In the genomic region with DNA sequence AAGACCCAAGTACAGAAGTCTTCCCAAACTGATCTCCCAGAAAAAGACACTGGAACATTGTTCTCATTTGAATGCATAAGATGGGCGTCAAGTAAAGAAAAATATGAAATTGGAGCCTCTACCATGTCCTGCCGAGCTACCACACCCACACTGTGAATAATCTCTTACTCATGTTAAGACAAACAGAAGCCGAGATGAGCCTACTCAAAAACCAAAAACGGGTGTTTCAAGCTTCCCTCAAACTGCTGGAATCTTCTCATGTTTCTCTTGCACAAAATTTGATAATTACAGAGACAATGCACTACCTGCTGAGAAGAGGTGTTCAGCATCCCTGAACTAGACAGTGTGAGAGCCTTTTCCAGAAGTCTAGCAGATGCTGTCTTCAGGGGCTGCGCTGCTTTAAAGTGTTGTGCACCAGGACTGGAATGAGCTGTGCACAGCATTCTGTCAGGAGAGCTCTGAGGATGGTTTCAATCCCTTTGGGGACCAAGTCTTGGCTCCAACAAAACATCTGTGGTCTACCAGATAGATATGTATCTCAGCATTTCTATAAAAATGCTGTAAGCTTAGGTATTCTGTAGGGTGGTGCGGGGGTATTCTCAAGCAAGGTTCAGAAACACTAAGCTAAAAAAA, we compare ENCODE assay signal across 29 mouse cellular contexts.
DNase-seq lines count a peak whose midpoint lies in the region; ATAC-seq and TF ChIP-seq lines count a peak whose summit lies in the region.
"Had no signal": no experiment of that assay in that cellular context is flagged by ENCODE, and none has a peak within 500 bp of the region (broad histone marks: within the 10 kb centered on the region; RNA-seq: fewer than 3 reads in every experiment).

No protein-coding gene starts in this region.

- no peaks in the 10 kb centered on the region for H3K36me3 ChIP-seq in hindbrain, embryonic 16.5 days (ENCODE audit: control insufficient read depth, insufficient read depth, low read length)
- H3K36me3 ChIP-seq: forebrain, embryonic 15.5 days; heart, embryonic 13.5 days; hindbrain, embryonic 13.5 days; limb, embryonic 12.5 days; midbrain, embryonic 15.5 days; stomach, embryonic 15.5 days had no signal

- peaks cover 9% of the 10 kb centered on the region for H3K4me1 ChIP-seq in embryonic fibroblast, embryonic 13.5 days (ENCODE audit: control insufficient read depth, insufficient read depth, low read length)
- no peaks in the 10 kb centered on the region for H3K4me1 ChIP-seq in hindbrain, embryonic 16.5 days (ENCODE audit: control insufficient read depth, insufficient read depth, low read depth, low read length)
- H3K4me1 ChIP-seq: forebrain, embryonic 15.5 days; heart, embryonic 13.5 days; hindbrain, embryonic 13.5 days; limb, embryonic 12.5 days; midbrain, embryonic 15.5 days; stomach, embryonic 15.5 days had no signal

- 88% methylated on average over 6 of the region's 6 CpGs for whole genome bisulfite sequencing in hindbrain, embryonic 16.5 days

- peak; percentile 45 to 64 for DNase-seq in frontal cortex, adult 2 months (ENCODE audit: extremely low spot score in 1 of 2, low spot score in 1 of 2)
- no peak for DNase-seq in frontal cortex, postnatal 14 days (ENCODE audit: low spot score in 2 of 2)
- DNase-seq in left cerebral cortex, adult 11 months (ENCODE audit: low spot score) = peak; percentile 16
- DNase-seq in left cerebral cortex, postnatal 10 days (ENCODE audit: extremely low spot score in 1 of 2, low spot score in 2 of 2) = no peak
- DNase-seq in 3T3-L1 (ENCODE audit: low read depth, low spot score) = peak; percentile 73
- no peak for DNase-seq in gastrocnemius, adult 8-10 months (ENCODE audit: low spot score in 2 of 2)
- DNase-seq: adrenal gland, postnatal 10 days; B cell, adult 2 months; cerebellum, adult 2 months; cerebellum, postnatal 25 days; embryo, embryonic 11 days; gastrocnemius, postnatal 10 days; heart, adult 18-20 months; kidney, adult 8-10 months; kidney, postnatal 14 days; liver, postnatal 0 days; thymus, adult 18-20 months had no signal

- H3K9me3 ChIP-seq in hindbrain, embryonic 16.5 days (ENCODE audit: control insufficient read depth, low read length) = no peaks in the 10 kb centered on the region
- H3K9me3 ChIP-seq: forebrain, embryonic 15.5 days; heart, embryonic 13.5 days; hindbrain, embryonic 13.5 days; limb, embryonic 12.5 days; midbrain, embryonic 15.5 days; stomach, embryonic 15.5 days had no signal

- no peak for ATAC-seq in hindbrain, embryonic 16.5 days
- ATAC-seq: activated CD4-positive, CD25-positive, alpha-beta regulatory T cell, adult 4 months; forebrain, embryonic 15.5 days; liver, postnatal 0 days; lung, postnatal 0 days; midbrain, embryonic 15.5 days had no signal

- H3K27me3 ChIP-seq in hindbrain, embryonic 16.5 days (replicated peaks; ENCODE audit: control insufficient read depth, insufficient read depth, low read length) = no peaks in the 10 kb centered on the region
- H3K27me3 ChIP-seq: forebrain, embryonic 15.5 days; heart, embryonic 13.5 days; hindbrain, embryonic 13.5 days; limb, embryonic 12.5 days; midbrain, embryonic 15.5 days; stomach, embryonic 15.5 days had no signal

- intact Hi-C loops in left cerebral cortex, postnatal 10 days (cut with DNase I) = no loop called here

- TF ChIP-seq POLR2A in embryonic fibroblast, embryonic 13.5 days (IDR thresholded peaks at IDR 0.05; ENCODE audit: low read depth, low read length) = no peak

- TF ChIP-seq CTCF in embryonic fibroblast, embryonic 13.5 days (IDR thresholded peaks at IDR 0.05; ENCODE audit: borderline replicate concordance, insufficient read depth, low read length) = no peak

- H3K9ac ChIP-seq in hindbrain, embryonic 16.5 days (ENCODE audit: low read depth, low read length) = no peak overlapping the region
- H3K9ac ChIP-seq: forebrain, embryonic 15.5 days; heart, embryonic 13.5 days; hindbrain, embryonic 13.5 days; limb, embryonic 12.5 days; liver, postnatal 0 days; midbrain, embryonic 15.5 days; stomach, embryonic 15.5 days had no signal

- no peak overlapping the region for H3K4me3 ChIP-seq in embryonic fibroblast, embryonic 13.5 days (ENCODE audit: insufficient read depth, low read length)
- no peak overlapping the region for H3K4me3 ChIP-seq in hindbrain, embryonic 16.5 days (ENCODE audit: low read length)
- H3K4me3 ChIP-seq: forebrain, embryonic 15.5 days; heart, embryonic 13.5 days; hindbrain, embryonic 13.5 days; limb, embryonic 12.5 days; midbrain, embryonic 15.5 days; stomach, embryonic 15.5 days had no signal

- H3K4me2 ChIP-seq in hindbrain, embryonic 16.5 days (ENCODE audit: low read length) = no peak overlapping the region
- H3K4me2 ChIP-seq: forebrain, embryonic 15.5 days; heart, embryonic 13.5 days; hindbrain, embryonic 13.5 days; limb, embryonic 12.5 days; liver, embryonic 11.5 days; midbrain, embryonic 15.5 days; stomach, embryonic 15.5 days had no signal

- peak overlapping the region; percentile 41 for H3K27ac ChIP-seq in embryonic fibroblast, embryonic 13.5 days (ENCODE audit: insufficient read depth, low read length)
- no peak overlapping the region for H3K27ac ChIP-seq in hindbrain, embryonic 16.5 days (ENCODE audit: low read depth, low read length)
- H3K27ac ChIP-seq: forebrain, embryonic 15.5 days; heart, embryonic 13.5 days; hindbrain, embryonic 13.5 days; limb, embryonic 12.5 days; macrophage; midbrain, embryonic 15.5 days; stomach, embryonic 15.5 days had no signal

Comparison
In these comparisons a context has a peak if more than half of its experiments do, and no peak if none do; other contexts are left out.
1. DNase-seq: peak in frontal cortex, adult 2 months (2 of 2), left cerebral cortex, adult 11 months (single experiment) and 3T3-L1 (single experiment); none in frontal cortex, postnatal 14 days (0 of 2), left cerebral cortex, postnatal 10 days (0 of 2) and gastrocnemius, adult 8-10 months (0 of 2).